Mouse (Mus musculus) adrenal gland, postnatal 0 days (tissue): ENCODE data around the gene 2310003L06Rik. TPM values are rescaled to one million over a fixed set of nuclear protein-coding genes. Genes with fewer than 3 reads are reported as not detected.

ENCODE experiments used
- polyA plus RNA-seq: library from polyadenylated mRNA; unstranded; fragments of >200 nt; fragmentation: Nextera tagmentation; extraction: Ambion mirVana; gene quantifications from 2 replicates; pipeline ENCODE4 v1.2.1, GENCODE M21; 2015

The 2310003L06Rik gene
- polyA plus RNA-seq, result not detected in 2 replicates

DNA sequence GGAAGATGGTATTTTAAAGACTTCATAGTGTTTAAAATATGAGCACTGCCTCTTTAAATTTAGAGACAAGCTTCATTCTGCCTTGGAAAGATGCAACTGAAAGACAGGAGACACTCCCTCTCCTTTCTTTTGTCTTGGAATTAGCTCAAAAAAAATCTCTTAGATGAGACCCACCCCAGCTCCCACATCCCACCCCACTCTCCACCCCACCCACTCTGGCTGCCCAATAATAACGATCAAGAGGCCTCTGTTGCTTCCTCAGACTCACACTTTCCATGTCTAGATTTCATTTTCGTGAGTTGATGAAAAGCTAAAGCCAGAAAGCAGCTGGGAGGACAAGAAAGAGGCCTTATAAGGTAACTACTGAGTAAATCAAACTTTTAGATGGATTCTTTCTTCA lies at the start of gene 2310003L06Rik, which contains the start of gene Gm28434:
2310003L06Rik (plus strand) TSS at position 259 of the 400 bp plus-strand sequence.
Gm28434 (plus strand) TSS at position 317 of the 400 bp plus-strand sequence.

GRCm38 (mm10) chr5:87925372-87925771 lies 43.9 kb upstream of the 2310003L06Rik start, which contains the start of gene Csn3:
Gene Csn3 (plus strand): TSS chr5:87925579.

GRCm38 (mm10) chr5:87979139-87979538 lies 9.9 kb downstream of the 2310003L06Rik start, which contains the start of gene Cabs1:
Gene Cabs1 (plus strand): TSS chr5:87979439.

DNA sequence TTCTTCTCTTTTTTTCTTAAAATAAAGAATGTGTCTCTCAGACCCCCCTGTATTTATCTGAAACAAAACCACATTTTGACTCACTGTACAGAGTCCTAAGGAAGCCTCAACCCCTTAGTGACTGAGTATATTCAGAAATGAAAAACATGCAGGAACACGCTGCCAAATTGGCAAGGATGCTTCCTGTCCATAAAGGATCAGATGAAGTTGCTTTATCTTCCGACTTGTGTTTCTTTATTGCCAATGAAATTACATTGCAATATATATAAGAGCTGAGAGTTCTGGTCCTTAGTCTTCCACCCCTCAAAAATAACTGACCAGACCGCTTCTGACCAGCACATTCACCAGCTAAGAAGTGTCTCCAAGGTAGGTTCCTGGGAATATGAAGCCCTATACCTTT lies 33.0 kb downstream of the 2310003L06Rik start, which contains the start of gene Smr3a:
Smr3a (plus strand) TSS at position 301 of the 400 bp plus-strand sequence.

Other genes with a start within 250 kb of the 2310003L06Rik start
- not detected in 2 replicates for gene Csn1s2a, start 194.9 kb upstream of the 2310003L06Rik start, polyA plus RNA-seq
- gene Csn1s2b, start 161.4 kb upstream of the 2310003L06Rik start, polyA plus RNA-seq, result not detected in 2 replicates
- gene Prr27, start 143.8 kb upstream of the 2310003L06Rik start, polyA plus RNA-seq, result not detected in 2 replicates
- gene Odam, start 84.4 kb upstream of the 2310003L06Rik start, polyA plus RNA-seq, result not detected in 2 replicates
- gene Csn3, start 43.9 kb upstream of the 2310003L06Rik start, polyA plus RNA-seq, result 0.22 TPM in 1 of 2 replicates, not detected in the other
- gene Gm28434, start 58 bp downstream of the 2310003L06Rik start, polyA plus RNA-seq, result not detected in 2 replicates
- not detected in 2 replicates for gene Cabs1, start 10.0 kb downstream of the 2310003L06Rik start, polyA plus RNA-seq
- gene Smr3a, start 33.1 kb downstream of the 2310003L06Rik start, polyA plus RNA-seq, result not detected in 2 replicates
- gene Smr2, start 117.1 kb downstream of the 2310003L06Rik start, polyA plus RNA-seq, result not detected in 2 replicates
- gene Gm11116, start 142.1 kb downstream of the 2310003L06Rik start, polyA plus RNA-seq, result not detected in 2 replicates
- not detected in 2 replicates for gene Gm11115, start 184.6 kb downstream of the 2310003L06Rik start, polyA plus RNA-seq